Mouse (Mus musculus) forebrain, embryonic 15.5 days (tissue): Measurements from ENCODE around the gene Rock2. TPM values are rescaled to one million over a fixed set of nuclear protein-coding genes. Genes with fewer than 3 reads are reported as not detected.

Experiments used
- ATAC-seq: fragments of 200-750 bp; cut with Nextera tagmentation; replicated peaks from 2 replicates; pipeline ENCODE4 v1.8.0; 2017; ENCODE audit warnings: mild to moderate bottlenecking, moderate TSS enrichment, moderate library complexity
- H3K27ac ChIP-seq: fragments of 300-500 bp; sonication (generic); replicated peaks from 2 replicates; pipeline ENCODE4 v1.5.1; 2015; ENCODE audit warnings: mild to moderate bottlenecking, inconsistent platforms
- H3K27me3 ChIP-seq: fragments of 300-500 bp; sonication (generic); 2 replicates; pipeline ENCODE4 v1.6.1; 2015; ENCODE audit warnings: inconsistent platforms
- H3K36me3 ChIP-seq: fragments of 300-500 bp; sonication (generic); 2 replicates; pipeline ENCODE4 v1.6.1; 2015; ENCODE audit warnings: mild to moderate bottlenecking, inconsistent platforms
- H3K4me1 ChIP-seq: fragments of 300-500 bp; sonication (generic); 2 replicates; pipeline ENCODE4 v1.6.1; 2015; ENCODE audit warnings: inconsistent platforms
- H3K4me2 ChIP-seq: fragments of 300-500 bp; sonication (generic); replicated peaks from 2 replicates; pipeline ENCODE4 v1.6.1; 2015; ENCODE audit warnings: mild to moderate bottlenecking, inconsistent platforms
- H3K4me3 ChIP-seq: fragments of 300-500 bp; sonication (generic); 2 replicates; pipeline ENCODE4 v1.5.1; 2015; ENCODE audit warnings: mild to moderate bottlenecking, inconsistent platforms
- H3K9ac ChIP-seq: fragments of 300-500 bp; sonication (generic); replicated peaks from 2 replicates; pipeline ENCODE4 v1.6.1; 2015; ENCODE audit warnings: mild to moderate bottlenecking, inconsistent platforms
- H3K9me3 ChIP-seq: fragments of 300-500 bp; sonication (generic); 2 replicates; pipeline ENCODE4 v1.6.1; 2016; ENCODE audit warnings: inconsistent platforms
- WGBS: fragments of 180-500 bp; shearing (Covaris S2); methylation state at CpG from one replicate; pipeline ENCODE4 v1.1.7; 2015; ENCODE audit warnings: mixed read lengths; 5-methylcytosine and 5-hydroxymethylcytosine counted together
- polyA plus RNA-seq: library from polyadenylated mRNA; unstranded; fragments of >200 nt; fragmentation: Nextera tagmentation; extraction: Ambion mirVana; gene quantifications from 2 replicates; pipeline ENCODE4 v1.2.1, GENCODE M21; 2015

The Rock2 gene
- polyA plus RNA-seq, 1 experiment from 2014 or later: 16.9 TPM

DNA sequence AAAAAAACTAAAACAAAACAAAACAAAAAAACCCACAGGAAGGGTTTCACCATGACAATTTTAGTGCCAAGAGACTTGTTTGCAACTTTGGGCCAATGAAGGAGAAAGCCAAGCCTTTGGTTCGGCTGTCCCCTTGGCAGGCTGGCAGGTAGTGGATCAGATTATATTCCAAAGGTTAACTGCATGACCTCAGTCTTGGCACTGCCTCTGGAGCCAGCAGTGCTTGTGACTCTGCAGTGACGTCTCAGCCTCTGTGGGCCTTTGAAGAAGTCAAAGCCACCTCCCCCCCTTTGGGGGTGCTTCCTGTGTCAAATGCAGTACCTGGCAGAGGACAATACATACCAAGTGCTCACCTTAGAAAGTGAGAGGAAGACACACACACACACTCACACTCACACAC is 20.6 kb upstream of the Rock2 start:
- ATAC-seq: no peak
- H3K9ac ChIP-seq: no peak overlapping the region
- H3K36me3 ChIP-seq: no peaks in the 10 kb centered on the region
- H3K9me3 ChIP-seq: no peaks in the 10 kb centered on the region
- no peaks in the 10 kb centered on the region for H3K27me3 ChIP-seq
- peaks cover 12% of the 10 kb centered on the region; the same call in 1 of the 2 replicates for H3K4me1 ChIP-seq
- no peak overlapping the region for H3K27ac ChIP-seq
- H3K4me2 ChIP-seq: no peak overlapping the region
- H3K4me3 ChIP-seq: no peak overlapping the region
- 54% methylated on average over 2 of the region's 2 CpGs for WGBS

DNA sequence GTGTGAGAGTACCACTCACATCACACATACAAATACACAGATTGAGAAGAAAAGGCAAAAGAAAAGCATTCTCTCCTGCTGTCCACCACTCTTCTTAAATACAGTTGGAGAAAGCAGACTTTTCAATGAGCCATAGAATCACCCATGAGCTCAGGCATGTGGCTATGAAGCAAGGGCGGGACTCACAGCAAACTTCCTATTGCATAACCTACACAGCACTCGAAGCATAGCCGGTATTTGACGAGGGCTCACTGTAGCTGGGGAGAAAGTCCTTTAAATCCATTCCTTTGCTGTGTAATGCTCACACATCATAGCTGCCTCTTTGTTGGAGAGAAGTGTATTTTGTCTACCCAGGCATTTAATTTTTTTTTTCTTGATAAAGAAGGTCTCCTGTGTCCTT is 19.4 kb upstream of the Rock2 start:
- Histone ChIP-seq H3K27ac (no peak overlapping the region), H3K9ac (no peak overlapping the region), H3K27me3 (no peaks in the 10 kb centered on the region), H3K36me3 (no peaks in the 10 kb centered on the region), H3K4me3 (no peak overlapping the region), H3K4me1 (peaks cover 7% of the 10 kb centered on the region; the same call in 1 of the 2 replicates), H3K4me2 (no peak overlapping the region), H3K9me3 (no peaks in the 10 kb centered on the region)
- 83% methylated on average over 4 of the region's 4 CpGs for WGBS
- no peak for ATAC-seq

DNA sequence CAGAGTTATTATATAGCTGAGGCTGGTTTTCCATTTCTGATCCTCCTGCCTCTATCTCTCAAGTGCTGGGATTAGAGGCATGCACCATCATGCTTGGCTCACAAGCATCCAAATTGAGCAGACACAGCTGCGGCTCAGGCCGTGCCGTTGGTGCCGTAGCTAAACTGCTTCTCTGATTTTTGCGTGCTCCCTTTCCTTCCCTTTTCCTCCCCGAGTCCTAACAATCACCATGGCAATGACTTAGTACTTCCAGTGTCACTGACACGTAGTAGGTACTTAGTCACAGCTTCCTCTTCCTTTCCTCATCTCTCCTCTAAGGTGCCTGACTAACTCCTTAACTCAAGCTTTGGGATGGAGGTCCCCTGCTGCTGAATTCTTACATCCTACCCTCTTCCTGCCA is 19.0 kb upstream of the Rock2 start:
- ATAC-seq: no peak
- H3K4me2 ChIP-seq: no peak overlapping the region
- H3K4me1 ChIP-seq: 0 out of 2 replicates have a peak, but pooled peaks cover 4% of the 10 kb centered on the region
- H3K27me3 ChIP-seq: no peaks in the 10 kb centered on the region
- 82% methylated on average over 7 of the region's 7 CpGs for WGBS
- no peak overlapping the region for H3K9ac ChIP-seq
- no peak overlapping the region for H3K4me3 ChIP-seq
- no peaks in the 10 kb centered on the region for H3K36me3 ChIP-seq
- no peak overlapping the region for H3K27ac ChIP-seq
- H3K9me3 ChIP-seq: no peaks in the 10 kb centered on the region

DNA sequence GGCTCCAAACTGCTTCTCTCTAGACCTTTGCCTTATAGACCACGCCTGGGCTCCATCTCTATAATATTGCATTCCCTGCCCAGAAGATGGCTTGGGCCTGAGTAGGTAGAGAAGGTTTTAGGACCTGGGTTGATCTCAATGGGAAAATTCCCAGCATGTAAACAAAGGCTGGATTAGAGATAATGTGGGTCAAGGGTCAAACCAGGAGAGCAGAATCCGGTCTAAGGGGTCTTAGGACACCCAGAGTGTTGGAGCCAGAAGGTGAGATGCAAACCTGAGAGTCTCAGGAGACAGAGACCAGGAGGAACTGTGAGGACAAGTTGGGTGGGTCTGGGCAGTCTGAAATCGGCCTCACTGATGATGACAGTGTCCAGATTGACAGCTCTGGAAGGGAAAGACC is 18.0 kb upstream of the Rock2 start:
- no peaks in the 10 kb centered on the region for H3K36me3 ChIP-seq
- no peak overlapping the region for H3K9ac ChIP-seq
- ATAC-seq: no peak
- no peak overlapping the region for H3K4me3 ChIP-seq
- no peak overlapping the region for H3K27ac ChIP-seq
- H3K4me2 ChIP-seq: no peak overlapping the region
- no peaks in the 10 kb centered on the region for H3K9me3 ChIP-seq
- H3K27me3 ChIP-seq: no peaks in the 10 kb centered on the region
- 57% methylated on average over 3 of the region's 3 CpGs for WGBS
- H3K4me1 ChIP-seq: 0 out of 2 replicates have a peak, but pooled peaks cover 4% of the 10 kb centered on the region

DNA sequence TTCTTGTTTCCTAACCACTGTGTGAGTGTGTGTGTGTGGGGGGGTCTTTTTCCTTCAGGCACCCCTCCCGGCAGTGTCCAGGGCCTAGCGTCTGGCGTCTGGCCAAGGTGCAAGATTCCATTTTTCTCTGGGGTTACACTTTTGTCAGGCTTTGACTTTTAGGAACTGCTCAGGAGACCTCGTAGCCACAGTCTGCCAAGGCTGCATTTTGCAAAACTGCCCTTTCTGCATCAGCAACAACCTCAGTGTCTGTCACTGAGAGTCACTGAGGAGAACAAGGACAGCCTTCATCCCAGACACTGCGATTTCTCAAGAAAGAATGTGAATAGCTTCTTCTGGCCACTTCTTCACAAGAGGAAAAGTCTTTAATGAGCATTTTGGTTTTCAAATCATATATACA is 17.6 kb upstream of the Rock2 start:
- 58% methylated on average over 5 of the region's 5 CpGs for WGBS
- Histone ChIP-seq H3K9me3 (no peaks in the 10 kb centered on the region), H3K4me2 (no peak overlapping the region), H3K4me3 (no peak overlapping the region), H3K27ac (no peak overlapping the region), H3K36me3 (no peaks in the 10 kb centered on the region), H3K9ac (no peak overlapping the region), H3K27me3 (no peaks in the 10 kb centered on the region), H3K4me1 (0 out of 2 replicates have a peak, but pooled peaks cover 4% of the 10 kb centered on the region)
- no peak for ATAC-seq

DNA sequence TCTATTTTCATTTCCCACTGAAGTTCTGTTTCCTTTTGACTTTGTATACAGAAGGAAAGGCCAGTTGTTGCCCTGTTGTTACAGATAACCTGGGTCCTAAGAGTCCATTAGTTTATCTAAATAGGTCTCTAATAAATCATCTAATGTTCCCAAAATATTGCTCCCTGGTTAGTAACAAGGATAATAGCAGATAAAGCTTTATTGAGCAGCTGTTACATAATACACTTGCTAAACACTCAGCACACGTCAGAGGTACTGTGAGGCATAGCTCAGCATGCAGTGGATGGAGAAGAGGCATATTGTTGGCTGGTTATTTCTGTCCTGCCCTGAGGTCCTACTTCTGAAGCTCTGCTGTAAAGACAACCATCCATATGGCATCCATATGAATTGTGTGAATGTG is 17.0 kb upstream of the Rock2 start:
- no peaks in the 10 kb centered on the region for H3K9me3 ChIP-seq
- WGBS: 47% methylated on average over 1 of the region's 1 CpGs
- no peaks in the 10 kb centered on the region for H3K36me3 ChIP-seq
- H3K27me3 ChIP-seq: no peaks in the 10 kb centered on the region
- no peak overlapping the region for H3K9ac ChIP-seq
- no peak overlapping the region for H3K4me3 ChIP-seq
- H3K4me2 ChIP-seq: no peak overlapping the region
- no peak overlapping the region for H3K27ac ChIP-seq
- 0 out of 2 replicates have a peak, but pooled peaks cover 4% of the 10 kb centered on the region for H3K4me1 ChIP-seq
- ATAC-seq: no peak

DNA sequence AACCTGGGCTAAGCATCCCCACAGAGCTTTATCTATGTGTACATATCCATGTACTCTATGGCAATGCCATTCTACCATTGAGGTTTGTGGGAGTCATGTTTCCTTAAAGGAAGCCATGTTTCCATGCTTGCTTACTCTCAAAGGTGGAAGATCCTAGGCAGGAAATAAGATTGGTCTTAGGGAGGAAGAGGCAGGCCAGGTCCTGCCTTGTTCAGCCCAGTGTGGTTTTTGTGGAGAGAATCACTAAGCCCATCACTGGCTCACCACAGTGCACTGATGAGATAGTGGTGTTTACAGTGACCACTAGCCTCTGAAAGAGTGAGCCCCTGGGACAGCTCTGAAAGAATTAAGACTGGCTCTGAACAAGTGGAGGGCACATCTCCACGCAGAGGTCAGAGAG is 15.3 kb upstream of the Rock2 start:
- no peak overlapping the region for H3K4me3 ChIP-seq
- H3K9ac ChIP-seq: no peak overlapping the region
- no peak overlapping the region for H3K27ac ChIP-seq
- no peak for ATAC-seq
- H3K36me3 ChIP-seq: no peaks in the 10 kb centered on the region
- H3K27me3 ChIP-seq: no peaks in the 10 kb centered on the region
- 0 out of 2 replicates have a peak, but pooled peaks cover 4% of the 10 kb centered on the region for H3K4me1 ChIP-seq
- H3K4me2 ChIP-seq: no peak overlapping the region
- H3K9me3 ChIP-seq: no peaks in the 10 kb centered on the region
- 97% methylated on average over 1 of the region's 1 CpGs for WGBS

DNA sequence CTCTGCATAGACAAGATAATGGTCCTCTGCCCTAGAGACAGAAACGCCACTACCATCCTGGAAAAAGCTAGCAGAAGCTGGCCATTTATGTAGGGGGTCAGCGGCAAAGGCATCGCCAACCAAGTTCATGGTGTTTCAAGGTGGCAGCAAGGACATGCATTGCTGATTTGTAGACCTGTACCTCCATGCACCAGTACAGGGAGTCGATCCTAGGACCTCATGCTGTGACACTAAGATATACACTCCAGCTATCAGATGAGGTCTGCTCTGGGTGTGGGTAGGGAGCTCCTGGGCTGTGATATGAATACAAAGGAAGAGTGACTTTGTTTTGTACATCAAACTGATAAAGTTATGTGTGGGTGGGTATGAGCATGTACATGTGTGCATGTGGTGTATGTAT is 14.6 kb upstream of the Rock2 start:
- no peaks in the 10 kb centered on the region for H3K27me3 ChIP-seq
- no peaks in the 10 kb centered on the region for H3K36me3 ChIP-seq
- H3K9me3 ChIP-seq: no peaks in the 10 kb centered on the region
- no peak for ATAC-seq
- 95% methylated on average over 4 of the region's 4 CpGs for WGBS
- no peaks in the 10 kb centered on the region for H3K4me1 ChIP-seq
- no peak overlapping the region for H3K9ac ChIP-seq
- no peak overlapping the region for H3K4me3 ChIP-seq
- no peak overlapping the region for H3K27ac ChIP-seq
- H3K4me2 ChIP-seq: no peak overlapping the region

DNA sequence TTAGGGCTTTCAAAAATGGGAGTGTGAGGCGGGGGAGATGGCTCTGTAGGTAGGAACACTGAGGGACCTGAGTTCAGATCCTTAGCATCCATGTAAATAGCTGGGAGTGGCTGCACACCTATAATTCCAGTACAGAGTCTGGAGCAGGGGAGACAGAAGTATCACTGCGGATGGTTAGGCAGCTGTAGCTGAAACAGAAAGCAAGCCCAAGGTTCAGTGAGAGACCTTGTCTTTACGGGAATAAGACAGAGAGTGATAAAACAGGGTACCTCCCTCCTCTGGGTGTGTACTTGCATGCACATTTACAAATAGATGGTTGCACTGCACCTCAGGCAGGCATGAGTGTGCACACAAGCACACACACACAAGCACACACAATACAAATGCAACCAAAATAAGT is 12.3 kb upstream of the Rock2 start:
- Histone ChIP-seq H3K27me3 (no peaks in the 10 kb centered on the region), H3K4me1 (no peaks in the 10 kb centered on the region), H3K4me3 (no peak overlapping the region), H3K9me3 (no peaks in the 10 kb centered on the region), H3K4me2 (no peak overlapping the region), H3K36me3 (no peaks in the 10 kb centered on the region), H3K9ac (no peak overlapping the region), H3K27ac (no peak overlapping the region)
- ATAC-seq: no peak
- WGBS: 99% methylated on average over 3 of the region's 3 CpGs

DNA sequence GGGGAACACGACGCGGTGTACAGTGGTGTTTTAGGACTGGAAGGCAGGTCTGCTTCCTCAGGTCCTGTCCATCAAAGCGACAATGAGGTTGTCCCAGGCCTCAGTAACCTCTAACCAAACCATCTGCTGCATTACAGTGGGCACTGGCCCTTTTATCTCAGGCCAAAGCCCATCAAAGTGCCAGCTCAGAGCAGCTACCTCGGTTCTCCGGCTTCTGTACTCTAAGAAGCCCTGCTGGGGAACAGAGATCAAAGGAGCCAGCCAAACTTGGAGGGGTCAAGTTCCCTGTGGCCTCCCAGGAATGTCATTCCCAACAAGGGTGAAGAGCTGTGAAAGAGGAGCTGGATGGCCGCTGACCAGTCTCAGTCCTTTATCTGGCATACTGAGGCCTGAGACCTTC is 11.6 kb upstream of the Rock2 start:
- no peak for ATAC-seq
- H3K36me3 ChIP-seq: no peaks in the 10 kb centered on the region
- H3K27me3 ChIP-seq: no peaks in the 10 kb centered on the region
- H3K9ac ChIP-seq: no peak overlapping the region
- no peaks in the 10 kb centered on the region for H3K4me1 ChIP-seq
- no peak overlapping the region for H3K27ac ChIP-seq
- WGBS: 75% methylated on average over 7 of the region's 7 CpGs
- no peaks in the 10 kb centered on the region for H3K9me3 ChIP-seq
- H3K4me3 ChIP-seq: no peak overlapping the region
- H3K4me2 ChIP-seq: no peak overlapping the region

DNA sequence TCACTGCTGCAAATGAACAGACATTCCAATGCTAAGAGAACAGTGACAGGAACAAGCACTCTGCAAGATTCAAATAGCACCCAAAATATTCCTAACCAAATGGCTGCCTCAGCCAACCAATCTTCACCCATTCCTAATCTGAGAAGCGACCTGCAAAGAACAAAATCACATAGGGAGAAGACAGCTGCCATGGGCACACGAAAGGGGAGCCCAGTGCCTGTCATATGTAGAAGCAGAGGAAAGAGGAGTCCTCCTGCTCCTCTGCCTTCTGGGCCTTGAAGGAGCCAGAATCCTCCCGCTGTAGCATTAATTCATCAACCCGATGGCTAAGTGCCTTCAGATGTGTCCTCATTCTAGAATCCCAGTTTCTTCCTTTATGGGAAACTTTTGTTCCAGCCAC is 10.2 kb upstream of the Rock2 start:
- Histone ChIP-seq H3K9me3 (no peaks in the 10 kb centered on the region), H3K27ac (no peak overlapping the region), H3K4me1 (no peaks in the 10 kb centered on the region), H3K4me2 (no peak overlapping the region), H3K9ac (no peak overlapping the region), H3K27me3 (no peaks in the 10 kb centered on the region), H3K4me3 (no peak overlapping the region), H3K36me3 (no peaks in the 10 kb centered on the region)
- 92% methylated on average over 4 of the region's 4 CpGs for WGBS
- no peak for ATAC-seq

DNA sequence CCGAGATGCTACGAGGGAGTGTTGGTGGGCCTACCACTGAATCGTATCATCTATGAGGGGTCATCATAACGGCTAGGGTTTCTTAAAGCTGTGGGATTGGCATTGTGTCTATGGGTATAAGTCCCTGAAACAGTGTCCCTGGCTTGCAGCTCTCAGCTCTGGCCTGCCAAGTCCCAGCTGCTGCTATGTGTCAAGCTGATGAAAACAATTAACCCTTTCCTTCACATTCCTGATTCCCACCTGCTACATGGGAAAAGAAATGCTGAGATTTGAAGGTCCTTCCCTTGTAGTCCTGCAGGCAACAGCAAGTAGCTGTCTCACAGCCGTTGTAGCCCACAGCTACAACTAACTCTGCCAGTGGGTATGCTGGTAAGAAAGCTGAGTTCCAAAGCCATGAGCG is 8.3 kb upstream of the Rock2 start:
- Histone ChIP-seq H3K9me3 (no peaks in the 10 kb centered on the region), H3K36me3 (no peaks in the 10 kb centered on the region), H3K27ac (no peak overlapping the region), H3K27me3 (no peaks in the 10 kb centered on the region), H3K4me1 (no peaks in the 10 kb centered on the region), H3K9ac (no peak overlapping the region), H3K4me3 (no peak overlapping the region), H3K4me2 (no peak overlapping the region)
- WGBS: 87% methylated on average over 6 of the region's 6 CpGs
- no peak for ATAC-seq

DNA sequence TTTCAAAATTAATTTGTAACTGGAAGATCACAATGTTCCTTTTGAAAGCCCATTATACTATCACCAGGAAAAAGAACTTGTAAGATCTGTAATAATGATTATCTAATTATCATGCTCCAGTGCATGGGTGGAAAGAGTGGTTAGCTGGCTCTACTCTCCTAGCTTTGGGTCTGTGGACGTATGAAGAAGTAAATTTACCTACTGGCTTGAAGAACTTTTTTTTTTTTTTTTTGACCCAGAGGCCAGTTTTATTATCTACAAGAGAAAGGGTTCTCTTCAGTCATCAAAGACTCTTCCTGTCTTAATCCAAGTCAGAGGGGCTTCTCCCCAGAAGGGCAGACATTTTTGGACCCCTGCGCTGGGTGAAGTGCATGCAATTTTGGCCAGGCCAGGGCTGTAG is 1.7 kb upstream of the Rock2 start:
- no peak overlapping the region for H3K4me3 ChIP-seq
- WGBS: 87% methylated on average over 2 of the region's 2 CpGs
- H3K4me2 ChIP-seq: no peak overlapping the region
- ATAC-seq: no peak
- H3K36me3 ChIP-seq: no peaks in the 10 kb centered on the region
- no peaks in the 10 kb centered on the region for H3K27me3 ChIP-seq
- H3K9ac ChIP-seq: no peak overlapping the region
- H3K9me3 ChIP-seq: no peaks in the 10 kb centered on the region
- peaks cover 30% of the 10 kb centered on the region for H3K4me1 ChIP-seq
- H3K27ac ChIP-seq: no peak overlapping the region
